ENCODE assay signal across 8 mouse cellular contexts in genomic region chr13:60178416-60178815, GRCm38 (mm10). TPM values are rescaled to one million over a fixed set of nuclear protein-coding genes. Genes with fewer than 3 reads are reported as not detected.
DNase-seq lines count a peak whose midpoint lies in the region; ATAC-seq and TF ChIP-seq lines count a peak whose summit lies in the region.

No protein-coding gene starts in this region.

- H3K27me3 ChIP-seq in forebrain, embryonic 11.5 days (ENCODE audit: control insufficient read depth, insufficient read depth, low read length), result no peaks in the 10 kb centered on the region
- H3K27me3 ChIP-seq in heart, embryonic 14.5 days (ENCODE audit: control insufficient read depth, insufficient read depth, low read length), result no peaks in the 10 kb centered on the region
- H3K27me3 ChIP-seq in liver, adult 2 months (ENCODE audit: control insufficient read depth, insufficient read depth, low read length), result no peaks in the 10 kb centered on the region
- H3K27me3 ChIP-seq in myocyte (ENCODE audit: control insufficient read depth, insufficient read depth, insufficient read length), result no peaks in the 10 kb centered on the region
- H3K27me3 ChIP-seq in stomach, postnatal 0 days (ENCODE audit: control insufficient read depth, insufficient read depth, low read length), result no peaks in the 10 kb centered on the region

- no peak for ATAC-seq in forebrain, embryonic 11.5 days (replicated peaks; ENCODE audit: low FRiP score)
- ATAC-seq in heart, embryonic 14.5 days (ENCODE audit: insufficient number of reproducible peaks, insufficient read depth, low FRiP score, low read depth), result no peak
- peak; percentile 33; the same call in 1 of the 2 replicates for ATAC-seq in stomach, postnatal 0 days (ENCODE audit: low FRiP score, low TSS enrichment)

- H3ac ChIP-seq in myocyte (ENCODE audit: control insufficient read depth, insufficient read length), result no peak overlapping the region

- H3K36me3 ChIP-seq in forebrain, embryonic 11.5 days (ENCODE audit: control insufficient read depth, insufficient read depth, low read length), result no peaks in the 10 kb centered on the region
- H3K36me3 ChIP-seq in heart, embryonic 14.5 days (ENCODE audit: control insufficient read depth, insufficient read depth, low read length), result no peaks in the 10 kb centered on the region
- no peaks in the 10 kb centered on the region for H3K36me3 ChIP-seq in liver, adult 2 months (ENCODE audit: control insufficient read depth, insufficient read depth, low read length)
- H3K36me3 ChIP-seq in myocyte (ENCODE audit: control insufficient read depth, insufficient read depth), result no peaks in the 10 kb centered on the region
- no peaks in the 10 kb centered on the region for H3K36me3 ChIP-seq in stomach, postnatal 0 days (ENCODE audit: control insufficient read depth, insufficient read depth, low read length)

- H3K79me2 ChIP-seq in liver, adult 2 months (ENCODE audit: control insufficient read depth, insufficient read depth, low read length), result no peaks in the 10 kb centered on the region; the same call in 1 of the 2 replicates
- peaks cover 22% of the 10 kb centered on the region for H3K79me2 ChIP-seq in myocyte (ENCODE audit: control insufficient read depth, insufficient read depth)

- H3K4me2 ChIP-seq in forebrain, embryonic 11.5 days (ENCODE audit: low read depth, low read length, severe bottlenecking), result peak overlapping the region; percentile 73
- peak overlapping the region; percentile 88 for H3K4me2 ChIP-seq in heart, embryonic 14.5 days (ENCODE audit: low read length)
- peak overlapping the region; percentile 87 for H3K4me2 ChIP-seq in myocyte (ENCODE audit: low read depth)
- peak overlapping the region; percentile 83 for H3K4me2 ChIP-seq in stomach, postnatal 0 days (replicated peaks; ENCODE audit: low read depth)

- peak overlapping the region; percentile 20 for H3K9ac ChIP-seq in forebrain, embryonic 11.5 days (ENCODE audit: low read length)
- H3K9ac ChIP-seq in heart, embryonic 14.5 days (ENCODE audit: low read length), result peak overlapping the region; percentile 87
- peak overlapping the region; percentile 32; the same call in 1 of the 2 replicates for H3K9ac ChIP-seq in liver, adult 2 months (ENCODE audit: low read depth, low read length)
- H3K9ac ChIP-seq in stomach, postnatal 0 days (ENCODE audit: low read length), result peak overlapping the region; percentile 52

- no peak for TF ChIP-seq POLR2A in liver, adult 2 months (IDR thresholded peaks at IDR 0.05; ENCODE audit: extremely low read depth, insufficient read depth, low read length)
- no peak for TF ChIP-seq POLR2A in myocyte (IDR thresholded peaks at IDR 0.05; ENCODE audit: insufficient read length, low read depth)

- H3K4me1 ChIP-seq in forebrain, embryonic 11.5 days (replicated peaks; ENCODE audit: control insufficient read depth, insufficient read depth, low read length), result no peaks in the 10 kb centered on the region; the same call in 1 of the 2 replicates
- peaks cover 2 to 15% of the 10 kb centered on the region in 2 experiments; a peak in 3 of 4 replicates for H3K4me1 ChIP-seq in heart, embryonic 14.5 days (ENCODE audit: control insufficient read depth in 2 of 2, insufficient read depth in 2 of 2, low read length in 2 of 2)
- H3K4me1 ChIP-seq in liver, adult 2 months (ENCODE audit: control insufficient read depth, insufficient read depth, low read length), result peaks cover 3% of the 10 kb centered on the region
- H3K4me1 ChIP-seq in stomach, postnatal 0 days (replicated peaks; ENCODE audit: control insufficient read depth, insufficient read depth), result no peaks in the 10 kb centered on the region

- no peak for TF ChIP-seq EP300 in stomach, postnatal 0 days (optimal IDR thresholded peaks at IDR 0.05)

- peak overlapping the region; percentile 99 for H3K27ac ChIP-seq in forebrain, embryonic 11.5 days (ENCODE audit: low read depth, low read length)
- peak overlapping the region; percentile 93 for H3K27ac ChIP-seq in heart, embryonic 14.5 days (replicated peaks in 1 of 2; ENCODE audit: control insufficient read depth in 1 of 2, insufficient read depth in 1 of 2, low read depth in 2 of 2, low read length in 2 of 2)
- H3K27ac ChIP-seq in liver, adult 2 months (replicated peaks; ENCODE audit: insufficient read depth, low read depth, low read length), result peak overlapping the region; percentile 95
- peak overlapping the region; percentile 98 for H3K27ac ChIP-seq in stomach, postnatal 0 days (replicated peaks)

- peak; percentile 97 for DNase-seq in 3T3-L1 (ENCODE audit: low read depth, low spot score)
- DNase-seq in c-Kit-positive CD71-negative TER-119-negative erythroid progenitor cells, embryonic 14.5 days (ENCODE audit: low read depth), result peak; percentile 81
- peak; percentile 95 for DNase-seq in forebrain, embryonic 11.5 days (ENCODE audit: low spot score)
- peak; percentile 97 for DNase-seq in kidney, postnatal 10 days
- DNase-seq in liver, adult 2 months (ENCODE audit: extremely low read depth, low read depth, low spot score), result peak; percentile 88
- peak; percentile 89 for DNase-seq in stomach, postnatal 0 days (ENCODE audit: low spot score)

- H3K9me3 ChIP-seq in forebrain, embryonic 11.5 days (ENCODE audit: control insufficient read depth, low read length), result no peaks in the 10 kb centered on the region
- H3K9me3 ChIP-seq in heart, embryonic 14.5 days (ENCODE audit: control insufficient read depth, low read length), result no peaks in the 10 kb centered on the region
- no peaks in the 10 kb centered on the region for H3K9me3 ChIP-seq in stomach, postnatal 0 days (ENCODE audit: control insufficient read depth, low read length)

- peak overlapping the region; percentile 92 for H3K4me3 ChIP-seq in forebrain, embryonic 11.5 days (ENCODE audit: low read depth, low read length)
- peak overlapping the region; percentile 66 to 90 for H3K4me3 ChIP-seq in heart, embryonic 14.5 days (ENCODE audit: control insufficient read depth in 1 of 2, insufficient read depth in 1 of 2, low read depth in 1 of 2, low read length in 2 of 2)
- H3K4me3 ChIP-seq in liver, adult 2 months (ENCODE audit: insufficient read depth, low read depth, low read length), result peak overlapping the region; percentile 34
- H3K4me3 ChIP-seq in myocyte, result peak overlapping the region; percentile 93
- H3K4me3 ChIP-seq in stomach, postnatal 0 days (ENCODE audit: low read depth, low read length), result peak overlapping the region; percentile 73

- under 1% methylated on average over 15 of the region's 15 CpGs for WGBS in forebrain, embryonic 11.5 days
- WGBS in heart, embryonic 14.5 days, result under 1% methylated on average over 15 of the region's 15 CpGs
- WGBS in liver, adult 2 months, result 1% methylated on average over 15 of the region's 15 CpGs
- under 1% methylated on average over 15 of the region's 15 CpGs for WGBS in stomach, postnatal 0 days

- TF ChIP-seq CTCF in liver, adult 2 months (IDR thresholded peaks at IDR 0.05; ENCODE audit: low read depth, low read length), result peak; percentile 97
- TF ChIP-seq CTCF in stomach, postnatal 0 days (IDR thresholded peaks at IDR 0.05; ENCODE audit: low read depth), result peak; percentile 97

TF ChIP-seq in myocyte, 11 proteins besides CTCF, POLR2A, EP300 and RAD21:
- TF ChIP-seq E2F4 (IDR thresholded peaks at IDR 0.05; ENCODE audit: insufficient read depth), result no peak
- peak; percentile 22 for TF ChIP-seq POLR2AphosphoS2 (IDR thresholded peaks at IDR 0.05; ENCODE audit: insufficient read length, low read depth)

RNA-seq across cellular contexts. Expression of gene Gas1, which starts 1.3 kb away (rescaled TPM):
- 185 and 192 TPM in 2 replicates for polyA plus RNA-seq in forebrain, embryonic 11.5 days (2014; fragmentation: Nextera tagmentation; extraction: Ambion mirVana)
- polyA plus RNA-seq in heart, embryonic 14.5 days (2014; fragmentation: Nextera tagmentation; extraction: Ambion mirVana), result 42.1 and 50.7 TPM in 2 replicates
- 13.9 and 23.2 TPM in 2 replicates for total RNA-seq in liver, adult 2 months (2014; rRNA removed)
- polyA plus RNA-seq in liver, adult 2 months (2012; rRNA removed), result 28.2 and 44.3 TPM in 2 replicates
- 25.7 TPM for polyA plus RNA-seq in myocyte (2012; fragmentation: generic; extraction: Trizol)
- 62.4 and 78.9 TPM in 2 replicates for polyA plus RNA-seq in stomach, postnatal 0 days (2015; fragmentation: Nextera tagmentation; extraction: Ambion mirVana)

Comparison
In these comparisons a context has a peak if more than half of its experiments do, and no peak if none do; other contexts are left out.
1. H3K4me3 ChIP-seq: peak in every context shown above with its lines; median percentile 93 in myocyte; 92 in forebrain, embryonic 11.5 days; 78 in heart, embryonic 14.5 days; 73 in stomach, postnatal 0 days; 34 in liver, adult 2 months.
2. H3K9ac ChIP-seq: peak in every context shown above with its lines; median percentile 87 in heart, embryonic 14.5 days; 52 in stomach, postnatal 0 days; 32 in liver, adult 2 months; 20 in forebrain, embryonic 11.5 days.